Mouse (Mus musculus): Measurements from ENCODE around the gene Rnf4. TPM values are rescaled to one million over a fixed set of nuclear protein-coding genes. Genes with fewer than 3 reads are reported as not detected.

The Rnf4 gene
- total RNA-seq, 2 experiments from 2014 or later = 102 to 103 TPM

- DNase-seq = no peak
- intact Hi-C loops (cut with DNase I) = no loop called here
These were observed 62.2 kb downstream of the Rnf4 start for GRCm38 (mm10) chr5:34398326-34398725.

Other genes with a start within 250 kb of the Rnf4 start
- 1 to 10 TPM in 1 of 2 experiments, under 1 TPM in 1; 0.68 to 1.7 TPM for gene Poln, start 166.8 kb upstream of the Rnf4 start, total RNA-seq (2021)
- gene Haus3, start 166.8 kb upstream of the Rnf4 start, total RNA-seq (2021) = 1 to 10 TPM; 5.8 to 7.4 TPM
- gene Mxd4, start 148.6 kb upstream of the Rnf4 start, total RNA-seq (2021) = 10 to 100 TPM; 60.6 to 65.7 TPM
- 10 to 100 TPM; 18.7 to 19.9 TPM for gene Zfyve28, start 47.8 kb upstream of the Rnf4 start, total RNA-seq (2021)
- gene Cfap99, start 47.7 kb upstream of the Rnf4 start, total RNA-seq (2021) = under 1 TPM; 0.30 to 0.38 TPM
- gene Fam193a, start 33.6 kb downstream of the Rnf4 start, total RNA-seq (2021) = 10 to 100 TPM; 62.9 to 63.4 TPM
- gene Tnip2, start 177.7 kb downstream of the Rnf4 start, total RNA-seq (2021) = 10 to 100 TPM; 11.4 to 12.5 TPM
- gene Sh3bp2, start 189.5 kb downstream of the Rnf4 start, total RNA-seq (2021) = 10 to 100 TPM; 28.9 to 29.7 TPM
- gene Add1, start 237.4 kb downstream of the Rnf4 start, total RNA-seq (2021) = 100 to 1,000 TPM; 307 to 320 TPM